Mouse (Mus musculus): Measurements from ENCODE around the gene Syce1l.

DNA sequence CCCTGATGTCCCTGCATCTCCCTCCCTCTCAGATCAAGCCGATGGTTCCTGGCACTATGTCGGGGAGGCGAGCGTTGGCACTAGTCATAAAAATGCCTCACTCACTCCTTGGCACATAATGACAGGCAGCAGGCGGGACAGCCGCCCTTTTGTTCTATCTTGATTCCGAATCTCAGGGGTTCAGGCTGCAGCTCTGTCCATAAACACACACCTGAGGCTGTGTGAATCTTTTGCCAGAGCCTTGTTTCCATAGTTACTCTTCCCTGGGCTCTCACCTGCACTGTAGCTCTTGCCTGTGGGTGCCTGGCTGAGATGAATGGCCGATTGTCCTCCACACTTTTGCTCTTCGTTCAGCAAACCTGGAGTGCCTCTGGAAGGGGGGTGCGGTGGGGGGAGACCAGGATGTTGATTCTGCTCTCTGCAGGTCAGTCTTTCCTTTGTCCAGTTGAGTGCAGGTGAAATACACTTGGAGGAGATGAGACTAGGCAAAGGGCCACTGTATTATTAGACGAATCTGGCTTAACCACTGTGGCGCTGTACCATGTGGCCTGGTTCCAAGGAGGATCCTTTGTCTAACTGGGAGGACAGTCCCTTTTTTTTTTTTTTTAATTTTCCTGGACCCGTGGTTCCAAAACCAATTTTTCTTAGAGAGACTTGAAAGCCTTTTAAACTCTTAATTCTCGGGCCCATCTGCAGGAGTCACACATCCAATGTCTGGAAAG is 48.8 kb downstream of the Syce1l start:
- TF ChIP-seq CTCF (conservative IDR thresholded peaks at IDR 0.05; ENCODE audit: low read length) (no peak), NANOG (IDR thresholded peaks at IDR 0.05; ENCODE audit: borderline replicate concordance, low read length) (no peak), POU5F1 (IDR thresholded peaks at IDR 0.05; ENCODE audit: borderline replicate concordance, low read length) (no peak)

Measured in E14TG2a.4 (cell line).